Mouse (Mus musculus) thymus, postnatal 25 days (tissue): ENCODE data around the gene Bach2.

ENCODE experiments used
- DNase-seq: peaks from one replicate; pipeline ENCODE4 v3.0.0; 2022

Bach2 gene

GRCm38 (mm10) chr4:32334131-32334530, 95.5 kb downstream of the Bach2 start:
- no peak for DNase-seq

- DNase-seq: no peak
Measured at GRCm38 (mm10) chr4:32334765-32335164, 96.2 kb downstream of the Bach2 start.

- DNase-seq: no peak
Measured at GRCm38 (mm10) chr4:32335659-32336058, 97.1 kb downstream of the Bach2 start.

- DNase-seq: no peak
Measured at GRCm38 (mm10) chr4:32336642-32337041, 98.0 kb downstream of the Bach2 start.

GRCm38 (mm10) chr4:32337638-32338037, 99.0 kb downstream of the Bach2 start:
- no peak for DNase-seq

GRCm38 (mm10) chr4:32338451-32338850, 99.8 kb downstream of the Bach2 start:
- no peak for DNase-seq

- DNase-seq: no peak
Measured at GRCm38 (mm10) chr4:32340844-32341243, 102.2 kb downstream of the Bach2 start.

- DNase-seq: peak; percentile 46
Measured at GRCm38 (mm10) chr4:32342269-32342668, 103.7 kb downstream of the Bach2 start.

- peak; percentile 57 for DNase-seq
Measured at GRCm38 (mm10) chr4:32343256-32344165, 104.9 kb downstream of the Bach2 start.

- no peak for DNase-seq
Measured at GRCm38 (mm10) chr4:32344276-32344675, 105.7 kb downstream of the Bach2 start.

GRCm38 (mm10) chr4:32347202-32347601, 108.6 kb downstream of the Bach2 start:
- no peak for DNase-seq

GRCm38 (mm10) chr4:32347711-32348110, 109.1 kb downstream of the Bach2 start:
- DNase-seq: no peak

- DNase-seq: no peak
Measured at GRCm38 (mm10) chr4:32349361-32349760, 110.8 kb downstream of the Bach2 start.

GRCm38 (mm10) chr4:32351236-32351635, 112.6 kb downstream of the Bach2 start:
- DNase-seq: peak; percentile 27

- no peak for DNase-seq
Measured at GRCm38 (mm10) chr4:32351661-32352246, 113.2 kb downstream of the Bach2 start.

GRCm38 (mm10) chr4:32352442-32352841, 113.8 kb downstream of the Bach2 start:
- no peak for DNase-seq

GRCm38 (mm10) chr4:32352842-32353241, 114.2 kb downstream of the Bach2 start:
- no peak for DNase-seq

- no peak for DNase-seq
Measured at GRCm38 (mm10) chr4:32355935-32356617, 117.5 kb downstream of the Bach2 start.

- no peak for DNase-seq
Measured at GRCm38 (mm10) chr4:32357996-32358600, 119.5 kb downstream of the Bach2 start.

GRCm38 (mm10) chr4:32358602-32359464, 120.2 kb downstream of the Bach2 start:
- no peak for DNase-seq

GRCm38 (mm10) chr4:32359634-32360033, 121.0 kb downstream of the Bach2 start:
- no peak for DNase-seq

GRCm38 (mm10) chr4:32360496-32360895, 121.9 kb downstream of the Bach2 start:
- DNase-seq: no peak
